Mouse (Mus musculus) hindbrain, embryonic 10.5 days (tissue): Measurements from ENCODE around the gene Map3k5. TPM values are rescaled to one million over a fixed set of nuclear protein-coding genes. Genes with fewer than 3 reads are reported as not detected.

ENCODE experiments used
- DNase-seq: peaks from one replicate; pipeline ENCODE4 v3.0.0-alpha.2; 2017; ENCODE audit warnings: low spot score
- H3K27ac ChIP-seq: fragments of 300-500 bp; sonication (generic); 2 replicates; pipeline ENCODE4 v1.5.1; 2016; ENCODE audit warnings: mild to moderate bottlenecking, moderate library complexity
- H3K27me3 ChIP-seq: fragments of 300-500 bp; sonication (generic); 2 replicates; pipeline ENCODE4 v1.6.1; 2016; ENCODE audit warnings: mild to moderate bottlenecking; ENCODE audit not compliant: poor library complexity, insufficient read depth, severe bottlenecking
- H3K36me3 ChIP-seq: fragments of 300-500 bp; sonication (generic); 2 replicates; pipeline ENCODE4 v1.6.1; 2016; ENCODE audit warnings: mild to moderate bottlenecking, moderate library complexity
- H3K4me1 ChIP-seq: fragments of 300-500 bp; sonication (generic); replicated peaks from 2 replicates; pipeline ENCODE4 v1.6.1; 2016; ENCODE audit warnings: mild to moderate bottlenecking
- H3K4me3 ChIP-seq: fragments of 300-500 bp; sonication (generic); 2 replicates; pipeline ENCODE4 v1.5.1; 2016; ENCODE audit warnings: mild to moderate bottlenecking, moderate library complexity
- H3K9me3 ChIP-seq: fragments of 300-500 bp; sonication (generic); 2 replicates; pipeline ENCODE4 v1.6.1; 2016; ENCODE audit warnings: mild to moderate bottlenecking, moderate library complexity
- WGBS: fragments of 180-500 bp; shearing (Covaris S2); methylation state at CpG from one replicate; pipeline ENCODE4 v1.1.7; 2016; 5-methylcytosine and 5-hydroxymethylcytosine counted together
- polyA plus RNA-seq: library from polyadenylated mRNA; unstranded; fragments of >200 nt; fragmentation: Nextera tagmentation; extraction: Ambion mirVana; gene quantifications from 2 replicates; pipeline ENCODE4 v1.2.1, GENCODE M21; 2016

Gene Map3k5
- polyA plus RNA-seq, 1 experiment from 2014 or later = 0.55 TPM

DNA sequence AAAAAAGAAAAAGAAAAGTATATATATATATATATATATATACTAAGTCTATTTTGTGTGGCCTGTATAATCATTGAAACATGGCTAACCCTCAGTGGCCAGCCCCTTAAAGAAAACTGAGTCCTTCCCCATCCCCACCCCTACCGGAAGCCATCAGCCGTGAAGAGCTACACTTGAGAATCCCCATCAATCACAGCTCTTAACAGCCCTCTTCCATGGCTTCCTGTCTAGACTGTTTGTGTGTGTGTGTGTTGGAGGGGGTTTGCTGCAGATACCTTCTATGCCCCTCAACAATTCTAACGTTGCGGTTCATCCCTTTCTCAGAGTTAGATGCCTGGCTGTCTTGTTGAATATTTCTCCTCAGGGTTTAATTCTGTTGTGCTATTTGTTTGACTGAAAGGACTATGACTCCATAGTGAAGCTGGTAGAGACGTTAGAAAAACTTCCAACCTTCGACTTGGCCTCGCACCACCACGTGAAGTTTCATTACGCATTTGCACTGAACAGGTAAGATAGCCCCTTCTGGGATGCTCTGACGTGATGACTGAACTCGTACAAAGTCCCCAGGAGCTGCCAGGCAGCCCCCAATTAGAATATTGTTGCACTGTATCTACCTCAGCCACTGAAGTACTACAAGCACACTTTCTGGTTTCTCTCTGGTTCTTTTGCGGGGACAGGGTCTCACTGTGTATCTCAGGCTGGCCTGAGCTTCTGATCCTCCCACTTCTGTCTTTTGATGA is 91.7 kb downstream of the Map3k5 start:
- DNase-seq = no peak
- Histone ChIP-seq H3K9me3 (no peaks in the 10 kb centered on the region), H3K4me3 (no peak overlapping the region), H3K36me3 (no peaks in the 10 kb centered on the region), H3K27me3 (no peaks in the 10 kb centered on the region), H3K4me1 (peaks cover 15% of the 10 kb centered on the region), H3K27ac (no peak overlapping the region)
- 82% methylated on average over 12 of the region's 12 CpGs for WGBS

DNA sequence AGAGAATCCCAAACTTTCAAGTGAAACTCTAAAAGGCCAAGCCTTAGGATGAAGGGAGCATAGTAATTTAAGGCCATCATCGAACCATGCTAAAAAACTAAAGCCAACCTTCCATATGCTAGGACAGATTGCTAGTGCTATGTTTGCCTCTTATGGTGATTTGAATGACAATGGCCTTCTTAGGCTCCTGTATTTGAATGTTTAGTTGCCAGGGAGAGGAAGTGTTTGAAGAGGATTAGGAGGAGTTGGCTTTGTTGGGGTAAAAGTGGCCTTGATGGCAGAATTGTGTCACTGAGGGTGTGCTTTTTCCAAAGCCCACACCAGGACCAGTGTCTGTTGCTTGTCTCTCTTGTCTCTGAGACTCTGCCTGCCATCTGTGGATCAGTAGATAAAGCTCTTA is 96.4 kb downstream of the Map3k5 start:
- WGBS = 91% methylated on average over 1 of the region's 1 CpGs
- H3K9me3 ChIP-seq = no peaks in the 10 kb centered on the region
- H3K4me3 ChIP-seq = no peak overlapping the region
- no peaks in the 10 kb centered on the region for H3K27me3 ChIP-seq
- DNase-seq = no peak
- no peaks in the 10 kb centered on the region for H3K36me3 ChIP-seq
- H3K4me1 ChIP-seq = no peaks in the 10 kb centered on the region
- H3K27ac ChIP-seq = no peak overlapping the region

DNA sequence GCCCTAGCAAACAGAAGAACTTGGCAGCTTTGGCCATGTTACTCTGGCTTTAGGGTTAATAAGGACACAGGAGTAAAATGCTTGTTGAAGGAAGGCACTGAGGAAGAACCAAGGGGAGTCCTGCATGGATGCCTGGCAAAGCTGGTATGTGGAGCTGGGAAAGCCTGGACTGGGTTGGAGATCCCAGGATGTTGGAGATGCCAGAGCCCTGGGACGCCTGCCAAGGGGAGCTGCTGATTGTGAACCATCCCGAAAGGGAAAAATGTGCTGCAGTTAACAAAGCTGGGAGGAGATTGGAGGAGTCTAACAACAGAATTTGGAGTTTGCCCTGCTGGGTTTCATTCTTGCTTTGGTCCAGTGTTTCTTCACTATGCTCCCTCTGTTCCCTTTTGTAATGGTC is 97.7 kb downstream of the Map3k5 start:
- Histone ChIP-seq H3K36me3 (no peaks in the 10 kb centered on the region), H3K4me3 (no peak overlapping the region), H3K4me1 (no peaks in the 10 kb centered on the region), H3K27me3 (no peaks in the 10 kb centered on the region), H3K27ac (no peak overlapping the region), H3K9me3 (no peaks in the 10 kb centered on the region)
- no peak for DNase-seq
- 81% methylated on average over 2 of the region's 2 CpGs for WGBS

DNA sequence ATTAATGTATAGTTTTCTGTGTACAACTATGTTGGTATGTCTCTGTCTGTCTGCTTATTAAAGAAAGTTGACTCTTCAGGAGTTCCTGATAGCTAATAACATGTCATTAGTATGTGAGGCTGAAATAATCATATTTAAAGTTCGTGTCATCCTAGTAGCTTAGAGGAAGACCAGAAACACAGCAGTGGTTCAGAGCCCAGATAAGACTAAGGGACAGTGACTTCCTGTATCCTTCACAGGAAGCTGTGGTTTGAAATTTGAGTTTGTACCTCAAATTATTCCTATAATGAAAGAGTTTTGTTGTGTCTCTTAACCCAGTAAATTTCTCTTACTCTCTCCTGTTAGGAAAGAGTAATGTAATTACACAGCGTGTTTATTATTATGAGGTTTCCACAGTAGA is 102.1 kb downstream of the Map3k5 start:
- Histone ChIP-seq H3K9me3 (no peaks in the 10 kb centered on the region), H3K27ac (no peak overlapping the region), H3K27me3 (no peaks in the 10 kb centered on the region), H3K4me1 (peaks cover 3% of the 10 kb centered on the region; the same call in 1 of the 2 replicates), H3K36me3 (no peaks in the 10 kb centered on the region), H3K4me3 (no peak overlapping the region)
- DNase-seq = no peak
- WGBS = 78% methylated on average over 2 of the region's 2 CpGs

DNA sequence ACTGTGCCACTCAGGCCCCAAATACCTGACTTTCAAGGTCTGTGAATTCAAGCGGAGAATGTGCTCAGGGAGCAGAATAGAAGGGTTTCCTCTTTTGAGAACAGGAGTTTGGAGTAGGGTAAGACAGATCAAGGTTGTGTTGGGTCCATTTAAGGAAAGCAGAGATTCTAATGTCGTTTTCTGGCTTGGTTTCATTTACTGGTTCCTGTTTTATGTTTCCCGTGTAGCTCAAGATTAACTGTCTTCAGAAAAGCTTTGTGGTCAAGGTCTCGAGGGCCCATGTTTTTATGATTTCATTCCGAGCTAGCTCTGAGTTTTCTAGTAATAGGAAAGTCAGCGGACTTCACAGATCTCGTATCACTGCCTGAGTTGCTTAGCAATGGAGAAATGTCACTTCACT is 102.6 kb downstream of the Map3k5 start:
- no peak overlapping the region for H3K4me3 ChIP-seq
- H3K27ac ChIP-seq = no peak overlapping the region
- 85% methylated on average over 7 of the region's 7 CpGs for WGBS
- H3K36me3 ChIP-seq = no peaks in the 10 kb centered on the region
- H3K9me3 ChIP-seq = no peaks in the 10 kb centered on the region
- peaks cover 3% of the 10 kb centered on the region; the same call in 1 of the 2 replicates for H3K4me1 ChIP-seq
- no peak for DNase-seq
- no peaks in the 10 kb centered on the region for H3K27me3 ChIP-seq

DNA sequence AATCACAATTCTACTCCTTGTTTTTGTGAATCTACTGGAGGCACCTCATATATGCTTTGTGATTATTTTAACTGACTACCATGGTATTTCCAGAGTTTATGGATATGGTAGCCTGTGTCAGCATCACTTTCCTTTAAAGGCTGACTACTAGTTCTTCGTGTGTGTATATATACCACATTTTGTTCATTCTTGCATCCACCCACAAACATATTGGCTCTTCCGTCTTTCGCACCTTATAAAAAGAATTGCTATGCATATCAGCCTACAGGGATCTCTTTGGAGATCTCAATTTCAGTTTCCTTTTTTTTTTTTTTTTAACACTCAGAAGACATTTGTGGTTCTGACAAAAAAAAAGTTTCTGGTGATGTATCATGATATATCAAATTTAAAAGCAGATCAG is 105.3 kb downstream of the Map3k5 start:
- Histone ChIP-seq H3K27me3 (no peaks in the 10 kb centered on the region), H3K4me1 (peaks cover 3% of the 10 kb centered on the region; the same call in 1 of the 2 replicates), H3K27ac (no peak overlapping the region), H3K4me3 (no peak overlapping the region), H3K36me3 (no peaks in the 10 kb centered on the region), H3K9me3 (no peaks in the 10 kb centered on the region)
- DNase-seq = no peak
- WGBS = 94% methylated on average over 3 of the region's 3 CpGs

DNA sequence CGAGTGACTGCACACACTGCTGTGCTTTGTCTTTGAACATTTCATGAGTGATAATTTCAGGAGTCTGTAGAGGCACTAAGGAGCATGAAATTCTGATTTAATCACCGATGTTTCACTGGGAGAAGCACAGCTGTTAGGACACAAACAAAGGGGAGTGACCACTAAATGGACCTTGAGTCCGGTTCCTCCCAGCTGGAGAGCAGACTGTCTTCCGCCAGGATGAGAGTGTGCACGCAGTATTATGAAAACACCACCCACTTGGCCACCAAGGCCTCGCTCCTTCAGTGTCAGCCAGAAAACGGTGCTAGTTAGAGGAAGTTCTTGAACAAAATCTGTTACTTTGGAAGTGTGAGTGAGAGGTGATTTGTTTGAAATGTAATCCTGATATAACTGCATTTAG is 105.8 kb downstream of the Map3k5 start:
- Histone ChIP-seq H3K27ac (no peak overlapping the region), H3K4me1 (peaks cover 3% of the 10 kb centered on the region; the same call in 1 of the 2 replicates), H3K4me3 (no peak overlapping the region), H3K27me3 (no peaks in the 10 kb centered on the region), H3K36me3 (no peaks in the 10 kb centered on the region), H3K9me3 (no peaks in the 10 kb centered on the region)
- peak; percentile 7 for DNase-seq
- WGBS = 45% methylated on average over 7 of the region's 7 CpGs

DNA sequence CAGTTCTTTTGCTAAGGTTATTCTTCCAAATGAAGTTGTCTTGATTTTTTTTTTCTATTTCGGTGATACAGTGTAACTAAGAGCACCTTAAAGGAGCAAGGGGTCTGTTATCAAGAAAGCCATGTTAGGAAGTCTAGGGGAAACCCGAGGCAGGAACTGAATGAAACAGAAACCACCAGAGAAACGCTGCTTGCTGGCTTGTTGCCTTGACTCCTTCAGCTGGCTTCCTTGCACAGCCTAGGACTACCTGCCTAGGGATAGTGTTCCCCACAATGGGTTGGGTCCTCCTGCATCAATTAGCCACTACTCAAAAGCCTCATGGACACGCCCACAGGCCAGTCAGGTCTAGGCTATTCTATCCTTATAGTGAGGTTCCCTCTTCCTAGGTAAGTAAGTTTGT is 106.4 kb downstream of the Map3k5 start:
- Histone ChIP-seq H3K9me3 (no peaks in the 10 kb centered on the region), H3K4me1 (peaks cover 3% of the 10 kb centered on the region; the same call in 1 of the 2 replicates), H3K36me3 (no peaks in the 10 kb centered on the region), H3K27me3 (no peaks in the 10 kb centered on the region), H3K27ac (no peak overlapping the region), H3K4me3 (no peak overlapping the region)
- no peak for DNase-seq
- 86% methylated on average over 4 of the region's 4 CpGs for WGBS

DNA sequence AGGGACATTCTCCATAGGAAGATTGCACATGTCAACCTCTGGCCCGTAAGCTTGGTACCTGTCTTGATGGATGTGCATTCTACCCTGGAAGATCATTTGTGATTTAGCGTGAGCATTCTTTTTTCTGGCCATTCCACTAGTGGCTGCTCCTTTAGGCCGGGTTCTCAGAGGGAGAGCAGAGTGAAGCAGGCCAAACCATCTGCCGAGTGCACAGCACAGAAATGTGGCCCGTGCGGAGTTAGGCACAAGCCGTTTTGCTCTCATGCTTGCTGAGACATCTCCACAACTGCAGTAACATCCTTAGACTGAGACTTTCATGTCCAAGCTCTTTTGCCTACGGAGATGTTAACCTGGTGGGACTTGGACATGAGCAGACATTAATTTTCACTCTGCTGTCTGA is 107.8 kb downstream of the Map3k5 start:
- no peak for DNase-seq
- no peaks in the 10 kb centered on the region for H3K36me3 ChIP-seq
- H3K27me3 ChIP-seq = no peaks in the 10 kb centered on the region
- H3K27ac ChIP-seq = no peak overlapping the region
- peaks cover 3% of the 10 kb centered on the region; the same call in 1 of the 2 replicates for H3K4me1 ChIP-seq
- H3K4me3 ChIP-seq = no peak overlapping the region
- 93% methylated on average over 8 of the region's 8 CpGs for WGBS
- H3K9me3 ChIP-seq = no peaks in the 10 kb centered on the region

DNA sequence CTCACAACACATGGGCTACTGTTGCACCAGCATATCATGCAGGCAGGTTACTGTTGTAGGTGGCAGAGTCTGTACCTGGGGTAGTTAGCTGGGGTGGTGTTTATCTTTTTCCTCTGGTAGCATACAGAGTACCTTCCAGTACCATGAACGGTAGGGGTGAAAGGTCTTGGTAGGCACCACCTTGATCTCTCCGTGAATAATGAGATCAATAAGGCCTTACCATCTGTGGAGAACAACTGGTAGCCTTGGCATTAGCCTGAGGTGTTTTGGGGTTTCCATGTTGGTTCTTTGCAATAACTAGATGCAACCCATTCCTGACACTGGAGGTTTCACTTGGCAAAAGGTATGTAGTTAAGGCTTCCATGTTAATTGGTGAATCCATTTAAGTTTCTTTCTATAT is 109.8 kb downstream of the Map3k5 start:
- peaks cover 3% of the 10 kb centered on the region; the same call in 1 of the 2 replicates for H3K4me1 ChIP-seq
- no peak overlapping the region for H3K4me3 ChIP-seq
- H3K36me3 ChIP-seq = no peaks in the 10 kb centered on the region
- DNase-seq = no peak
- no peaks in the 10 kb centered on the region for H3K9me3 ChIP-seq
- H3K27ac ChIP-seq = no peak overlapping the region
- no peaks in the 10 kb centered on the region for H3K27me3 ChIP-seq
- 88% methylated on average over 2 of the region's 2 CpGs for WGBS

DNA sequence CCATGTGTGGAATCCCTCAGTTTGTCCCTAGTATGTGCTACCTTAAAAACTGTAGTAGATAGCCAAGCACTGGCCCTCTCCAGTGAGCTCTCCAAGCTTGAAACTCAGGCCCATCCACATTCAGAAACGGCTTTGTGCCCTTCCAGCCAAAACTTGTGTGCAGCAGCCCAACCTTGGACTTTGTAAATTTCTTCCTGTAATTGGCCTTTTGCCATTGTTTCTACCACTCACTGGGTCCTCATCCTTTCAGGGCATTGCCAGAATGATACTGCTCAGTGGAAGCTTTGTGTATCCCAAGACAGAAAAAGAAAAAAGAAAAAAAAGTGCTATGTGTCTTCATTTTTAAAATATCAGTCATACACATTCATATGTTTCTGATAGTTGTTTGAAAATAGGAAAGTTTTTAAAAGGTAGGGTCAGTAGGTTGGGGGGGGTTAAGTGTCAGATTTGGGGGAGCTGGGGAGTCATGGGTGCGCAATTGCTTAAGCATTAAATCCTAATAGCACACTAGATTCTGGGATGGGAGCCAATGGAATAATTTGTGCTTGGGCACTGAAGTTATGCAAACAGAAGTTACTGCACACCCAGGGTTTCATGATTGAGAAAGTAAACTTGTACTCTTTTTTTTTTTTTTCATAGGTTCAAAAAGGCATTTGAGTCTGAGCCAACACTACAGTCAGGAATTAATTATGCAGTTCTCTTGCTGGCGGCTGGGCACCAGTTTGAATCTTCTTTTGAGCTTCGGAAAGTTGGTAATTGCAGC is 111.6 kb downstream of the Map3k5 start:
- Histone ChIP-seq H3K4me3 (no peak overlapping the region), H3K27me3 (no peaks in the 10 kb centered on the region), H3K27ac (no peak overlapping the region), H3K9me3 (no peaks in the 10 kb centered on the region), H3K4me1 (no peaks in the 10 kb centered on the region), H3K36me3 (no peaks in the 10 kb centered on the region)
- DNase-seq = no peak
- WGBS = 86% methylated on average over 4 of the region's 4 CpGs

DNA sequence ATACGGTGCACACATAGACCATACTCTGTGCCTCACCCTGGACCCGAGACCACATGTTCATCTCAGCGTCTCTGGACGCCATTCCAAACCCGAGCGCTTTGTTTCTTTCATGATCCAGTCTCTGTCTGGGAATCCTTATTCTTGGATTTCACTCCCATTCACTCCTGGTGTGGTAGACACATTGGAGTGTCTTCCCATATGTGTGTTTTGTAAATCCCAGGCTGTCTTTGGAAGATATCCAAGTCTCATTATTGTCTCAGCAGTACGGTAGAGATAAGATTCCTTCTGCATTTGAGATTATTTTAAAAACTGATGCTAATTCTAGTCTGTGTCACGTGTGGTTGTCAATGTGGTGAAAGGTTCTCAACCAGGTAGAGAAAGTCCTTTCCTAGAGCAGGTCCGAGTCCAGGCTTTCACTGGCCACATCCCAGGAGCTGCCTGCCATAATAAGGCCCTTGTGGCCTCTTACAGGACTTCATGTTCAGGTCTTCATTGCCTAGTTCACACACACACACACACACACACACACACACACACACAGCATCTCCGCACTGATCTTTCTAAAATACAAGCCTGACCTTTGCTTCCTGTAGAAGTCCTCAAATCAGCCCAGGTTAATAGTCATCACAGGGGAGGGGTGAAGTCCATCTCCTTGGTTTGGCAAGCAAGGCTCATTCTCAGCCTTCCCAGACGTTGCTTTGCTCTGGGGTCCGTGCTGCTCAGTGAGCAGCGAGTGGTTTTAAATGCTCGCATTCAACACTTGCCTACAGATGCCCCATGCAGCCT is 122.8 kb downstream of the Map3k5 start:
- DNase-seq = no peak
- H3K36me3 ChIP-seq = no peaks in the 10 kb centered on the region
- H3K27ac ChIP-seq = no peak overlapping the region
- no peak overlapping the region for H3K4me3 ChIP-seq
- no peaks in the 10 kb centered on the region for H3K4me1 ChIP-seq
- H3K9me3 ChIP-seq = no peaks in the 10 kb centered on the region
- 94% methylated on average over 14 of the region's 14 CpGs for WGBS
- no peaks in the 10 kb centered on the region for H3K27me3 ChIP-seq

DNA sequence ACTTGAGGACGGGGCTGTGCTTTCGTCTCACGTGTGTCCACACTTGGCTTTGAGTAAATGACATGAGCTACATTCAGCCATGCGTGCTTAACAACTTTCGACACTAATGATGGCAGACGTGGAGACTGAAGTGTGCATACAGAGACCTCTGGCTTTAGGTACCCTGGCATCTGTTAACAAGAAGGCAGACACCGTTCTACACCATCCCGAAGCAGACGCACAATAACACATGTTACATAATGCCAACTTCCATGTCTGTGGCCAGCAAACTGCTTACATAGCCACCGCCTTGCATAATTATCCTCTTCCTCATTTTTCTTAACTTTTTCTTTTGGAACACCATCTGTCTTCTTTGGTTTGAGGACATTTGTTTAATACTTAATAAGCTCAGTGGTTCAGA is 123.8 kb downstream of the Map3k5 start:
- WGBS = 93% methylated on average over 10 of the region's 10 CpGs
- Histone ChIP-seq H3K4me1 (no peaks in the 10 kb centered on the region), H3K36me3 (no peaks in the 10 kb centered on the region), H3K27ac (no peak overlapping the region), H3K27me3 (no peaks in the 10 kb centered on the region), H3K9me3 (no peaks in the 10 kb centered on the region), H3K4me3 (no peak overlapping the region)
- no peak for DNase-seq
